Mouse (Mus musculus): ENCODE results near the gene Apod.
"Not testable (repeated sequence)": the region's sequence is repeated elsewhere in the genome, so short reads cannot be mapped to it uniquely, and the experiment has no call there.

The Apod gene

GRCm38 (mm10) chr16:31321501-31321900 lies 6.9 kb upstream of the Apod start:
- DNase-seq (ENCODE audit: low spot score), result no peak

- DNase-seq (ENCODE audit: low spot score), result no peak
Observed at GRCm38 (mm10) chr16:31320954-31321353, 6.3 kb upstream of the Apod start.

- DNase-seq (ENCODE audit: low spot score), result not testable (repeated sequence)
Observed at GRCm38 (mm10) chr16:31319723-31320122, 5.1 kb upstream of the Apod start.

GRCm38 (mm10) chr16:31319316-31319715 lies 4.7 kb upstream of the Apod start:
- DNase-seq (ENCODE audit: low spot score), result no peak

GRCm38 (mm10) chr16:31318418-31318817 lies 3.8 kb upstream of the Apod start:
- DNase-seq (ENCODE audit: low spot score), result no peak

- DNase-seq (ENCODE audit: low spot score), result not testable (repeated sequence)
Observed at GRCm38 (mm10) chr16:31316246-31317143, 1.9 kb upstream of the Apod start.

GRCm38 (mm10) chr16:31315294-31315693 lies 686 bp upstream of the Apod start:
- DNase-seq (ENCODE audit: low spot score), result no peak

GRCm38 (mm10) chr16:31313611-31314010 lies 997 bp downstream of the Apod start:
- no peak for DNase-seq (ENCODE audit: low spot score)

GRCm38 (mm10) chr16:31312296-31312695 lies 2.3 kb downstream of the Apod start:
- no peak for DNase-seq (ENCODE audit: low spot score)

GRCm38 (mm10) chr16:31305199-31305919 lies 9.2 kb downstream of the Apod start:
- DNase-seq (ENCODE audit: low spot score), result no peak

- DNase-seq (ENCODE audit: low spot score), result no peak
Observed at GRCm38 (mm10) chr16:31303276-31303675, 11.3 kb downstream of the Apod start.

GRCm38 (mm10) chr16:31300883-31301532 lies 13.6 kb downstream of the Apod start:
- DNase-seq (ENCODE audit: low spot score), result no peak

- DNase-seq (ENCODE audit: low spot score), result no peak
Observed at GRCm38 (mm10) chr16:31300467-31300866, 14.1 kb downstream of the Apod start.

GRCm38 (mm10) chr16:31299960-31300353 lies 14.7 kb downstream of the Apod start:
- DNase-seq (ENCODE audit: low spot score), result no peak

- no peak for DNase-seq (ENCODE audit: low spot score)
Observed at GRCm38 (mm10) chr16:31299164-31299959, 15.2 kb downstream of the Apod start.

GRCm38 (mm10) chr16:31297113-31297512 lies 17.5 kb downstream of the Apod start:
- DNase-seq (ENCODE audit: low spot score), result no peak

- DNase-seq (ENCODE audit: low spot score), result no peak
Observed at GRCm38 (mm10) chr16:31293761-31294160, 20.8 kb downstream of the Apod start.

- no peak for DNase-seq (ENCODE audit: low spot score)
Observed at GRCm38 (mm10) chr16:31290751-31291365, 23.8 kb downstream of the Apod start.

GRCm38 (mm10) chr16:31290281-31290680 lies 24.3 kb downstream of the Apod start:
- peak; percentile 56 for DNase-seq (ENCODE audit: low spot score)

GRCm38 (mm10) chr16:31287712-31288111 lies 26.9 kb downstream of the Apod start:
- no peak for DNase-seq (ENCODE audit: low spot score)

- DNase-seq (ENCODE audit: low spot score), result no peak
Observed at GRCm38 (mm10) chr16:31286801-31287488, 27.7 kb downstream of the Apod start.

All from ovary, adult 18-20 months (tissue).